Mouse (Mus musculus): ENCODE measurements around the gene Serpinb7. TPM values are rescaled to one million over a fixed set of nuclear protein-coding genes. Genes with fewer than 3 reads are reported as not detected.

Serpinb7 gene
- total and polyA plus RNA-seq, 2 experiments from 2014 or later, result not detected

GRCm38 (mm10) chr1:107435528-107435927 is 36.1 kb downstream of the Serpinb7 start:
- 70% methylated on average over 2 of the region's 2 CpGs for WGBS
- Histone ChIP-seq H3K36me3 (replicated peaks; ENCODE audit: control insufficient read depth, insufficient read depth, low read length) (no peaks in the 10 kb centered on the region), H3K27me3 (ENCODE audit: control insufficient read depth, insufficient read depth, low read length) (no peaks in the 10 kb centered on the region), H3K4me1 (ENCODE audit: control insufficient read depth, insufficient read depth) (no peaks in the 10 kb centered on the region), H3K4me3 (ENCODE audit: low read depth, low read length) (no peak overlapping the region), H3K4me2 (ENCODE audit: low read depth, low read length) (no peak overlapping the region), H3K9me3 (replicated peaks; ENCODE audit: control insufficient read depth, low read length) (no peaks in the 10 kb centered on the region), H3K9ac (replicated peaks; ENCODE audit: low read depth, low read length) (no peak overlapping the region), H3K27ac (ENCODE audit: low read depth) (no peak overlapping the region)
- TF ChIP-seq EP300 (IDR thresholded peaks at IDR 0.05; ENCODE audit: low read depth), result no peak
- no peak for TF ChIP-seq CTCF (IDR thresholded peaks at IDR 0.05; ENCODE audit: low read depth)
- DNase-seq (ENCODE audit: low spot score), result no peak
- no peak for ATAC-seq (ENCODE audit: insufficient read depth, low read depth)

GRCm38 (mm10) chr1:107439462-107439861 is 40.0 kb downstream of the Serpinb7 start:
- H3K4me2 ChIP-seq (ENCODE audit: low read depth, low read length), result no peak overlapping the region
- H3K4me3 ChIP-seq (ENCODE audit: low read depth, low read length), result no peak overlapping the region
- DNase-seq (ENCODE audit: low spot score) (no peak), ATAC-seq (ENCODE audit: insufficient read depth, low read depth) (no peak)
- no peaks in the 10 kb centered on the region for H3K36me3 ChIP-seq (replicated peaks; ENCODE audit: control insufficient read depth, insufficient read depth, low read length)
- no peak overlapping the region for H3K9ac ChIP-seq (replicated peaks; ENCODE audit: low read depth, low read length)
- H3K9me3 ChIP-seq (replicated peaks; ENCODE audit: control insufficient read depth, low read length), result no peaks in the 10 kb centered on the region
- H3K27me3 ChIP-seq (ENCODE audit: control insufficient read depth, insufficient read depth, low read length), result no peaks in the 10 kb centered on the region
- no peaks in the 10 kb centered on the region for H3K4me1 ChIP-seq (ENCODE audit: control insufficient read depth, insufficient read depth)
- no peak overlapping the region for H3K27ac ChIP-seq (ENCODE audit: low read depth)
- TF ChIP-seq CTCF (IDR thresholded peaks at IDR 0.05; ENCODE audit: low read depth), result no peak
- no peak for TF ChIP-seq EP300 (IDR thresholded peaks at IDR 0.05; ENCODE audit: low read depth)
- 73% methylated on average over 3 of the region's 3 CpGs for WGBS

GRCm38 (mm10) chr1:107445352-107445751 is 45.9 kb downstream of the Serpinb7 start:
- Histone ChIP-seq H3K4me3 (ENCODE audit: low read depth, low read length) (no peak overlapping the region), H3K27ac (ENCODE audit: low read depth) (no peak overlapping the region), H3K9ac (replicated peaks; ENCODE audit: low read depth, low read length) (no peak overlapping the region), H3K36me3 (replicated peaks; ENCODE audit: control insufficient read depth, insufficient read depth, low read length) (no peaks in the 10 kb centered on the region), H3K27me3 (ENCODE audit: control insufficient read depth, insufficient read depth, low read length) (no peaks in the 10 kb centered on the region), H3K9me3 (replicated peaks; ENCODE audit: control insufficient read depth, low read length) (no peaks in the 10 kb centered on the region), H3K4me2 (ENCODE audit: low read depth, low read length) (no peak overlapping the region), H3K4me1 (ENCODE audit: control insufficient read depth, insufficient read depth) (no peaks in the 10 kb centered on the region)
- DNase-seq (ENCODE audit: low spot score), result no peak
- TF ChIP-seq EP300 (IDR thresholded peaks at IDR 0.05; ENCODE audit: low read depth), result no peak
- no peak for TF ChIP-seq CTCF (IDR thresholded peaks at IDR 0.05; ENCODE audit: low read depth)
- no peak for ATAC-seq (ENCODE audit: insufficient read depth, low read depth)
- WGBS, result 69% methylated on average over 5 of the region's 5 CpGs

DNA sequence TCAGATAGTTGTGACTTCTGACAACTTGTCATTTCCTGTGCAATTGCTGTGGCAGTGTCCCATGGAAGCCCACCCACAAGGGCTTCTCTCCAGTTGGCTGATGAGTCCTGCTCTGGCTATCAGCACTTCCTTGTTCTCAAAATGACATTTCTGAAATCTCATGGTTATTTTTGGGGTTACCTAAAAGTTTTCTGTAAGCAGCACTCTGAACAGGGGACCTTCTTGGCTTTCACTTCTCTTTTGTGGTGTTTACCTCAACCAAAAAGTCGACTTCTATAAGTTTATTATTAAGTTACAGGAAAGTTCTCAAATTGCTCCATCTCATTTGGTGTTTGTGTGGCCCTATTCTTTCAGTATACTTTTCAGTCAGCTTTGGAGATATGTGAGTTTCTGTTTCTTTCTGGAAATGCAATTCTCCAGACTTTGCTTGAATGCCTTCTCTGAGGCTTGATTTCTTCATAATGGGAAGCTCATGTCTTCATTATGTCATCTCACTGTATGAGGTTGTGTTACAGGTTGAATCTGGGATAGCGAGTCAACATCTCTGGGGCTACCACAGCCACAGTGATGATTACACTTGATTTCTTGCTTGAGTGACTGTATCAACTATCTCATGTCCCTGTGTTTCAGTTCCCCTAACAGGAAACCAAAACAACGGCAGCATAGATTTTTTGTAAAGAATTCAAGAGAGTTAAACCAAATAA is 47.9 kb downstream of the Serpinb7 start:
- no peaks in the 10 kb centered on the region for H3K27me3 ChIP-seq (ENCODE audit: control insufficient read depth, insufficient read depth, low read length)
- H3K9ac ChIP-seq (replicated peaks; ENCODE audit: low read depth, low read length), result no peak overlapping the region
- DNase-seq (ENCODE audit: low spot score), result no peak
- H3K36me3 ChIP-seq (replicated peaks; ENCODE audit: control insufficient read depth, insufficient read depth, low read length), result no peaks in the 10 kb centered on the region
- no peak for TF ChIP-seq EP300 (IDR thresholded peaks at IDR 0.05; ENCODE audit: low read depth)
- TF ChIP-seq CTCF (IDR thresholded peaks at IDR 0.05; ENCODE audit: low read depth), result no peak
- no peaks in the 10 kb centered on the region for H3K9me3 ChIP-seq (replicated peaks; ENCODE audit: control insufficient read depth, low read length)
- ATAC-seq (ENCODE audit: insufficient read depth, low read depth), result no peak
- no peaks in the 10 kb centered on the region for H3K4me1 ChIP-seq (ENCODE audit: control insufficient read depth, insufficient read depth)
- WGBS, result 58% methylated on average over 3 of the region's 3 CpGs
- no peak overlapping the region for H3K4me3 ChIP-seq (ENCODE audit: low read depth, low read length)
- no peak overlapping the region for H3K27ac ChIP-seq (ENCODE audit: low read depth)
- H3K4me2 ChIP-seq (ENCODE audit: low read depth, low read length), result no peak overlapping the region

GRCm38 (mm10) chr1:107479909-107480308 is 80.5 kb downstream of the Serpinb7 start:
- no peaks in the 10 kb centered on the region for H3K4me1 ChIP-seq (ENCODE audit: control insufficient read depth, insufficient read depth)
- H3K27me3 ChIP-seq (ENCODE audit: control insufficient read depth, insufficient read depth, low read length), result no peaks in the 10 kb centered on the region
- TF ChIP-seq EP300 (IDR thresholded peaks at IDR 0.05; ENCODE audit: low read depth), result no peak
- TF ChIP-seq CTCF (IDR thresholded peaks at IDR 0.05; ENCODE audit: low read depth), result no peak
- no peak overlapping the region for H3K27ac ChIP-seq (ENCODE audit: low read depth)
- H3K36me3 ChIP-seq (replicated peaks; ENCODE audit: control insufficient read depth, insufficient read depth, low read length), result no peaks in the 10 kb centered on the region
- DNase-seq (ENCODE audit: low spot score) (no peak), ATAC-seq (ENCODE audit: insufficient read depth, low read depth) (no peak)
- no peaks in the 10 kb centered on the region for H3K9me3 ChIP-seq (replicated peaks; ENCODE audit: control insufficient read depth, low read length)
- H3K9ac ChIP-seq (replicated peaks; ENCODE audit: low read depth, low read length), result no peak overlapping the region
- H3K4me3 ChIP-seq (ENCODE audit: low read depth, low read length), result no peak overlapping the region
- H3K4me2 ChIP-seq (ENCODE audit: low read depth, low read length), result no peak overlapping the region

- ATAC-seq (ENCODE audit: insufficient read depth, low read depth) (peak; percentile 39; the same call in 1 of the 2 replicates), DNase-seq (ENCODE audit: low spot score) (peak; percentile 47)
- TF ChIP-seq CTCF (IDR thresholded peaks at IDR 0.05; ENCODE audit: low read depth) (peak; percentile 93), EP300 (IDR thresholded peaks at IDR 0.05; ENCODE audit: low read depth) (no peak)
- no peaks in the 10 kb centered on the region for H3K9me3 ChIP-seq (replicated peaks; ENCODE audit: control insufficient read depth, low read length)
- no peaks in the 10 kb centered on the region for H3K27me3 ChIP-seq (ENCODE audit: control insufficient read depth, insufficient read depth, low read length)
- no peak overlapping the region for H3K4me3 ChIP-seq (ENCODE audit: low read depth, low read length)
- H3K4me2 ChIP-seq (ENCODE audit: low read depth, low read length), result peak overlapping the region; percentile 36
- H3K27ac ChIP-seq (ENCODE audit: low read depth), result no peak overlapping the region
- no peak overlapping the region for H3K9ac ChIP-seq (replicated peaks; ENCODE audit: low read depth, low read length)
- no peaks in the 10 kb centered on the region for H3K36me3 ChIP-seq (replicated peaks; ENCODE audit: control insufficient read depth, insufficient read depth, low read length)
- no peaks in the 10 kb centered on the region for H3K4me1 ChIP-seq (ENCODE audit: control insufficient read depth, insufficient read depth)
- 21% methylated on average over 11 of the region's 11 CpGs for WGBS
Observed at GRCm38 (mm10) chr1:107481452-107481851, 82.0 kb downstream of the Serpinb7 start.
